Mouse (Mus musculus): ENCODE data around the gene Afg1l.
A peak's percentile ranks its signal among the peaks of the same experiment; 100 is the strongest.

Afg1l gene

GRCm38 (mm10) chr10:42477550-42478340 lies 620 bp downstream of the Afg1l start:
- peak in 1 of 2 experiments; percentile 12 for DNase-seq (ENCODE audit: low spot score in 2 of 2)

DNA sequence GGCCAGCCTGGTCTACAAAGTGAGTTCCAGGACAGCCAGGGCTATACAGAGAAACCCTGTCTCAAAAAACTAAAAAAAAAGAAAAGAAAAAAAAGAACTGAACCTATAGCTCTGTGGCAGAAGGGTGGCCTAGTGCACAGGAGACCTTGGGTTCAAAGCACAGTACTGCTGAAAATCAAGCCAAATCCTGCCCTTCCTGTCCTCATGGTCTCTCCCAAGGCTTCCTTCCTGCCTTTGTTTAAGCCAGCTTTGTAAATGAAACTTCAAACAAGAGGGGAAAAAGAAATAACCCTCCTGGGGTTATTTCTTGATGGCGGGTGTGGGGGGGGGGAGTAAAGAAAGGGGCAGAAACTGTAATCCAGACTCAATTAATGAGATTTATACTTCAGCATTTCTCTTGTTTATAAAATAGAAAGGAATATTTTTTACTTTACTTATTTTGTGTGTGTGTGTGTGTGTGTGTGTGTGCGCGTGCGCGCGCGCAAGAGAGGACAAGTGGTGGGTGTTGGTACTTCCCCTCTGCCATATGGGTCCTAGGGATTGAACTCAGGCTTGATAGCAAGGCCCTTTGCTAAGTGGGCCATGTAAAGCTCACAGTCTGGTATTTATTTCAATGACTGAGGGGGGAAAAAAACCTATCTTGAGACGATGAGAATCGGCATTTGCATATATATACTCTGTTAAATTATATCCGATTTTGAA lies 1.4 kb downstream of the Afg1l start:
- DNase-seq (ENCODE audit: low spot score in 2 of 2): no peak

DNA sequence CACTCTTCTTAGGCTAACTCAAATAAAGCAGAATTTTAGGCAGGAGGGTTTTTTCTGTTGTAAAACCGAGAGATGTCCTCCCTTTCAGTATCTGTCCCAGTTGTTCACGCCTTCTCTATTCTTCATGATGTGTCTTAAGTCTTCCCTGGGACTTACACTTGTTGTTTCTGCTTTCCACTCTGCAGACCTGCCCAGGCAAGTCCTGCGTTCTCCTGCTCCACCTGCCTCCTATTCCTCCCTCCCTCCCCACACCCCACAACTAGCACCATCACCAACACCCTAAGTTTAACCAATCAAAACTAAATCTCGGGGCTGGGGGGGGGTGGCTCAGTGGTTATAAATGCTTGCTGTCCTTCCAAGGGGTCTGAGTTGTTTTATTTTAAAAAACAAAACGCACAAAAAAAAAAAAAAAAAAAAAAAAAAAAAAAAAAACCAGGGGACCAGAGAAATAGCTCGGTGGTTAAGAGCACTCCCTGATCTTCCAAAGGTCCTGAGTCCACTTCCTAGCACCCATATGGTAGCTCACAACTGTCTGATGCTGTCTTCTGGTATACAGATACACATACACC lies 3.3 kb downstream of the Afg1l start:
- DNase-seq (ENCODE audit: low spot score in 2 of 2): no peak

DNA sequence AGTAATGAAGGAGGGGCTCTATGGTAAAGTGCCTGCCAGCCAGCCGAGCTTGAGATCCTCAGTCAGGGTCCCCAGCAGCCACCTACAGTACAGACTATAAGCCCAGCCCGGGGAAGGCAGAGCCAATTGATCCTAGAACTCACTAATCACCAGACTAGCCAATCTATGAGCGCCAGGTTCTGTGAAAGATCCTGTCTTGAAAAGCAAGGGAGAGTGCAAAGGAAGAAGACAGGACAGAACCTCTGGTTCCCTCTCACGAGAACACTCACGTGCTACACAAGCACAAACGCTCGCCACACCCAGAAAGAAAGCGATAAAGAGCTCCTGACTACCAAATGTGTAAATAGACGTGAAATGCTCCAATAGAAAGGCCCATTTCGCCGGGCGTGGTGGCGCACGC lies 13.6 kb downstream of the Afg1l start:
- DNase-seq (ENCODE audit: low spot score in 2 of 2): no peak

DNA sequence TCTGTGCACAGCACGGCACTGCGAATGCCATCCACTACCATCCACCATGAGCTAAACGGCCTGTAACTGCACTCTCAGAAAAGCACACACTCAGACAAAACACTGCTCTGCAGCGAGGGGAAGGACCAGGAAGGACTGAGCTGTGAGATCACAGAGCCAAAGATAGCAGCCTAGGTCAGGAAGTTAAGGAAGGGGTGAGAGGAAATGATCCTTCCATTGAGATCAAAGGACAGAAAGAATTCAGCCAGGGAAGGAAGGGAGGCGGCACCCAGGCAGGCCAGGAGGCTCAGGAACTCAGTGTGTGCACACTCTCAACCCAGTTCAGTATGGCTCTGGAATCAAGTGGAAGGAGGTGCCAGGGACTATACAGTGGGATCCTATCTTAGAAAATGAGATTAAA lies 14.1 kb downstream of the Afg1l start:
- DNase-seq (ENCODE audit: low spot score in 2 of 2): no peak

DNA sequence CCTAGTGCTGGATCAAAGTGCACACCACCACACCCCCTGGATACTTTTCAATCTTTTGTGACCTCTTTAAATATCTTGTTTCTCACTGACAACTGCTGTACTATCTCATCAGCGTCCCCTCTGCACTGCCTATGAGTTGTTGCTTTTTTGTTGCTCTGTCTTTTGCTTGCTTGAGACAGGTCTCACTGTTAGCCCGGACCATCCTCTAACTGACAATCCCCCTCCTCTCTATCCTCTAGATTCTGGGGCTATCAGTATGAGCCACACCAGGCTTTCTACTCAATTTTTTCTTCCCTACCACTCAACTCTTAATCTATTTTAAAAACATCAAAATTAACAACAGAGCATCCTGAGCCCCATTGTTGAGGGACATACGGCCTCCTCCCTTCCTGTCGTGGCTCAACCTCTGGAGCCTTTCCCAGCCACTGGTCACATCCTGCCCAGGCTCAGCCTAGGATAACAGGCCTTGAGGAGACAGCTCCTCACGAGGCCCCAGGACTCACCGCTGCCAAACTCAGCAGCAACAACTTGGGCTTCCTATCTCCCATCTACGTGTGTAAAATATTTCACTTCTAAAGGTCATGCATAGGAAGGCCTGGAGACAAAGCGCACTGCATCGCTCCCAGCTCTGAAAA lies 20.7 kb downstream of the Afg1l start:
- DNase-seq (ENCODE audit: low spot score in 2 of 2): no peak

DNA sequence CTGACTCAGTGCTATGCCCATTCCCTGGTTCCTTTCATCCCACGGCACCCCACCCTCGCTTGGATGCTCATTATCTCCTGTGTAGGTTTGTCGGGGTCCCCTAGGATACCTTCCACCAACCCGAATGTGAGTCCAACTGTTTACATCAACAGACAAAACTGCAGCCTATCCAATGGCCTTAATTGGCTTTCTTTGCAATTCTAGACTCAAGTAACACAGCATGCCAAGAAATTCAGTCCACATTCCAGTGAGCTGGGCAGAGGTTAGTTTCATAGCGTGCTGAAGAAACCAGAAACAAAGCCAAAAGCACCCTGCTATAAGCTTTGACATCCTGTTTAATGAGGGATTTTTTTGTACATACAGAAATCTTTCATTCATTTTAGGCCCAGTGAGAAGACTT lies 22.4 kb downstream of the Afg1l start:
- DNase-seq (ENCODE audit: low spot score in 2 of 2): no peak

DNA sequence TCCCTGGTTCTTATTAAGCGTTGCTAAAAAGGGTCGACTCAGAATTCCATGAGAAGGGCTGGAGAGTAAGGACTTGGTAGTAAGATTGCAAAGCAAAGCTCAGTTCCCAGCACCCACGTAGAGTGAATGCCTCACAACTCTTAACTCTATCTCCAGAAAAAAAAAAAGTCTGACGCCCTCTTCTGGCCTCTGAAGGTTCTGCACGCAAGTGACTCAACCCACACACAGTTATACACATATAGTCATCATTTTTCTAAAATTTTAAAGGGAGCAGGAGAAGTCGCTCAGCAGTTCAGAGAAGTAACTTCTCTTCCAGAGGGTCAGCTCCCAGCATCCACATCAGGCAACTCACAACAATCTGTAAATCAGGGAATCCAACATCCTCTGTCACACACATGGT lies 23.7 kb downstream of the Afg1l start:
- DNase-seq (ENCODE audit: low spot score in 2 of 2): no peak

DNA sequence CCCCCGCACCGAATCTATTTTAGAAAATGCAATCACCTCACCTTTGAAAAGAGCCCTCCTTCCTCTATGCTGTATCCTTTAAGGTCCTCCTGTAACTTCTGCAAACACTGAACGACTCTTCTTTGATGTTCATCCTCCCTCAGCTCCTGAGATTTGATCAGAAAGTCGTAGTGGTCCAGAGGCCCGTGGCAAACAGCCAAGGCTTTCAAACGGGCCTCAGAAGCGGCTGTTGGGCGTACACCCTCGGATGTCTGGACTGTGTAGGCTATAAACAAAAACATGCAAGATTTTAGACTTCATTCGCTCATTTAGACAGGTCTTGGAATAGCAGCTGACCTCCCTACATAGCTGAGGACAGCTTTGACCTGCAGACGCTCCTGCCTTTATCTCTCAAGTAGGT lies 24.1 kb downstream of the Afg1l start:
- no peak for DNase-seq (ENCODE audit: low spot score in 2 of 2)

GRCm38 (mm10) chr10:42449672-42450071 lies 28.7 kb downstream of the Afg1l start:
- no peak for DNase-seq (ENCODE audit: low spot score in 2 of 2)

GRCm38 (mm10) chr10:42448371-42448770 lies 30.0 kb downstream of the Afg1l start:
- DNase-seq (ENCODE audit: low spot score in 2 of 2): no peak

- no peak for DNase-seq (ENCODE audit: low spot score in 2 of 2)
Measured at GRCm38 (mm10) chr10:42446145-42446544, 32.2 kb downstream of the Afg1l start.

DNA sequence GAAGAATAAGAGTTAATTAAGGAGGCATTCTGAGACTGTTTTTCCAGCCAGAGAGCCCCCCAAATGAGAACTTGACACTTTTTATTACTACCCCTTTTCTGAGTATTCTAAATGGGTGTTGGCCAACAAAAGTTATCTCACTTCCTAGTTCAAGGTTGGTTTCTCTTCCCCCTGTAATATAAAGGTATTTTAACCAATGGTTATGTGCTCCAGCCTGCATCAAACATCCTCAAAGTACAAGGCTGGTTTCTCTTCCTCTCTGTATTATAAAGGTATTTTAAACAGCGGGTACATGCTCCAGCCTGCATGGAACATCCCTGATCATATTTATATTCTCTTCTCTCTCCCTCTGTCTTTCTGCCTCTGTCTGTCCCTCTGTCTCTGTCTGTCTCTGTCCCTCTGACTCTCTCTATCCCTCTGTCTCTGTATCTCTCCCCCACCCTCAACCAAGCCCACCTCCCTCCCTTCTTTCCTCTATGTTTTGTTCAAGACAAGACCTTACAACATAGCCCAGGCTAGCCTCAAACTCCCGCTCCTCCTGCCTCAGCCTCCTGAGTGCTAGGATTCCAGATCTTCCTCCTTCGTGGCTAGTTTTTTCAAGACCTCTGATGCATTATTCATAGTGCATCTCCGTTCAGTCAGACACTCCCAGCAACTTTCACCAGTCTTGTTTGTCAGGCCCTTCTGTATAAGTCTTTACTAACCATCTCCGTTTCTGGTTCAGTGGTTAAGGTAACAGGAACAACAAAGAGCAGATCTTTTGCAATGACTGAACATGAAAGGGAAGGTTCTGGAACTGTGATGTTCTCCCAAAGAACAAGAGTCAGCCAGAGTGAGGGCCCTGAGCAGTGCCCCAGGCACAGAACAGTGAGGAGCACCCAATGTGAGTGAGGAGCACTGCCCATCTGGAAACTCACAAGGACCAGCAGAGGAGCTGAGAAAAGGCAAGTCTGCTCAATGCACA lies 41.2 kb downstream of the Afg1l start:
- DNase-seq (ENCODE audit: low spot score in 2 of 2): no peak

- DNase-seq (ENCODE audit: low spot score in 2 of 2): peak in 1 of 2 experiments; percentile 19
Measured at GRCm38 (mm10) chr10:42417530-42418174, 60.7 kb downstream of the Afg1l start.

DNA sequence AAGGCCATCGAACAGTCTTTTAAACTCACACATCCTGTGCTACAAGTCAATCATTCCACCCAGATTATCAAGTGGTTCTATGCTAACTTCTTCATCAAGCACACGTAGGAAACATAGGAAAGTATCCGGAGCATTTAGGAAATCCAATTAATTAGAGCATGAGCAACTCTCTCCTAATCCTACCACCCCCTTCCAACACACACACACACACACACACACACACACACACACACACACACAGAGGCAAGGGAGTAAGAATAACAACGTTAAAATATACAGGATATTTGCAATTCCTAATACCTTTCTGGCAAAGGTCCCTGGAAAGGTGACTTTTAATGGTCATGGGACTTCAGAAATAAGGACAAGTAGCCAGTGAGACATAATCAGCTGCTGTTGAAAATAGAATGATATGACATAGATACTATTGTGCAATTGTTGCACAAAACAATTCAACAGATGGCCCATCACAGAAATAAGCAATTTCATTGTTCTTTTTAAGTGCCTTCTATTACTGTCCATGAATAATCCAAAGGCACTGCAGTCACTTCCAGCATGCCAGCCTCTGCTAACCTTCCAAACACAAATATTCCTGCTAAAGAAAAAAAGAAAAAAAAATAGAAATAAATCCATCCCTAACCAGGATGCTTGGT lies 62.4 kb downstream of the Afg1l start:
- DNase-seq (ENCODE audit: low spot score in 2 of 2): no peak

- peak; percentile 22 to 27 for DNase-seq (ENCODE audit: low spot score in 2 of 2)
Measured at GRCm38 (mm10) chr10:42410748-42411537, 67.4 kb downstream of the Afg1l start.

DNA sequence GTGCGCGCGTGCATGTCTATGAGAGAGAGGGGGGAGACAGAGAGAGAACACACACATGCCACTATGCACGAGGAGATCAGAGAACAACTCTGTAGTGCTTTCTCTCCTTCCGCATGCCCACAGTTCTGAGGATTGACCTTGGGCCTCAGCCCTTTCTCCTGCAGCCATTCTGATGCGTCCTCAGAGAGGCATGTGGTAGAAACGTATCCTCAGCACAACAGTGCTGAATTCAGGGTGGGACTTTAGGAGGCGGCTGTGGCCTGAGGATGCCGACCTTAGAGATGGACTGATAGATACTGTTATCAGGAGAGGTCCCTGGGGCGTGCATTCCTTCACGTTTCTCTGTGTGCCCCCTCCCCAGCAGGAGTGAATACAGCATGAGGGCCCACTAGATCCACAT lies 87.9 kb downstream of the Afg1l start:
- DNase-seq (ENCODE audit: low spot score in 2 of 2): no peak

- no peak for DNase-seq (ENCODE audit: low spot score in 2 of 2)
Measured at GRCm38 (mm10) chr10:42388181-42388580, 90.2 kb downstream of the Afg1l start.

- DNase-seq (ENCODE audit: low spot score in 2 of 2): no peak
Measured at GRCm38 (mm10) chr10:42384946-42385644, 93.3 kb downstream of the Afg1l start.
